Mouse (Mus musculus): Measurements from ENCODE around the gene Zfp14.

- TF ChIP-seq CTCF (IDR thresholded peaks at IDR 0.05; ENCODE audit: low read depth) (peak; percentile 49), EP300 (optimal IDR thresholded peaks at IDR 0.05) (no peak)
Measured at GRCm38 (mm10) chr7:30025358-30025757, 25.8 kb downstream of the Zfp14 start.
